Mouse (Mus musculus) megakaryocyte, embryonic 14.5 days (primary cell): ENCODE results near the gene Stk10.

Source experiments
- FLI1 ChIP-seq: IDR thresholded peaks from 2 replicates; pipeline ENCODE4 v1.6.1; 2012; ENCODE audit warnings: low read length, inconsistent platforms, mixed read lengths
- GATA1 ChIP-seq: IDR thresholded peaks from 3 replicates; pipeline ENCODE4 v1.6.1; 2012; ENCODE audit warnings: mixed read lengths, low read length, inconsistent platforms, borderline replicate concordance

DNA sequence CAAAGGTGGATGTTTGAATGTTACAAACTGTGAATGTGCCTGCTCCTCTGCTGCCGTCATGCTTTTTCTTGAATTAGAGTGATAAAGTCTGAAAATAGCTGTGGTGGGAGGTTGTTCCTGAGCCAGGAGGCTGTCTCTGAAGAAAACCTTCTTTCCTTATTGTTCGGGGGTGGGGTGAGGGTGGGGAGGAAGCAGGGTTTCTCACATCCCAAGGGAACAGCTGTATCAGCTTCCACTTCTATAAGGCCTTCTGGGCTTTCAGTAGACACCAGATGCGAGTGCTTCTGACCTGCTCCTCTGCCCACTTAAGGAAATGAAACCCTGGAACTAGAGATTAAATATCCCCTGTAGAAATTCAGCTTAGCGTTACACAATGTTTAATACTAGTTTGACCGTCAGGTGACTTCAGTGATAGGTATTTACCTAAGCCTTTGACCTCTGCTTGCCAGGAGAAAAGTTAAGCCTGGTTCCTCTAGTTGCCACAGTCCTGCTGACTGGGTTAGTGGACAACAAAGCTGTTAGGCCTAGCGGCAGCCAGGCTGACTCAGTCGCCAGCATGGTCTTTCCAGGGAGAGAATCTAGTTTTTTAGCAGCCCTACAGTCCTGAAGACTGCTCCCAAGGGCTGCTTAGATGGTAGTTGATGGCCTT, 27.9 kb upstream of the Stk10 start:
- TF ChIP-seq GATA1 = no peak
- TF ChIP-seq FLI1 = no peak
